Mouse (Mus musculus): Measurements from ENCODE around the gene Hibadh.

Gene Hibadh

GRCm38 (mm10) chr6:52638471-52639185, 1.6 kb downstream of the Hibadh start:
- DNase-seq (ENCODE audit: low spot score) = no peak

DNA sequence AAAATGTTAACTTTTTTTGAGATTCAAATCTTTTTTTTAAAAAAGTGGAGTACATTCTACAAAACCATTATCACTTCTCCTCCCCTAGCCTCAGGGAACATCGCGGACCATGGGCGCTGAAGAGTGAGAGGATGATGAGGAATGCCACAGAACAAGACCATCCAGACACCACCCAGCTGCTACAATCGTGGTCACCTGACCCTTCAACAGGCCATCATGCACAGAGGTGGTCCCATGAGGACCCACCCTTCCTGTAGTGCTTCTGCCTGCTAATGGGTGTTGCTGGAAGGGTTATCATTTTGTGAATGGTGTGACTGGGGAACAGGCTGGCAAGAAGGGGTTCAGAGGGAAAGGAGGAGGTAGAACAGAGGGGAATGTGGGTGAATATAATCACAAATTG, 2.9 kb downstream of the Hibadh start:
- no peak for DNase-seq (ENCODE audit: low spot score)

- no peak for DNase-seq (ENCODE audit: low spot score)
These were observed 4.8 kb downstream of the Hibadh start for GRCm38 (mm10) chr6:52635395-52635794.

- DNase-seq (ENCODE audit: low spot score) = no peak
These were observed 9.6 kb downstream of the Hibadh start for GRCm38 (mm10) chr6:52630625-52631024.

- DNase-seq (ENCODE audit: low spot score) = no peak
These were observed 11.0 kb downstream of the Hibadh start for GRCm38 (mm10) chr6:52629180-52629579.

- no peak for DNase-seq (ENCODE audit: low spot score)
These were observed 13.5 kb downstream of the Hibadh start for GRCm38 (mm10) chr6:52626735-52627134.

DNA sequence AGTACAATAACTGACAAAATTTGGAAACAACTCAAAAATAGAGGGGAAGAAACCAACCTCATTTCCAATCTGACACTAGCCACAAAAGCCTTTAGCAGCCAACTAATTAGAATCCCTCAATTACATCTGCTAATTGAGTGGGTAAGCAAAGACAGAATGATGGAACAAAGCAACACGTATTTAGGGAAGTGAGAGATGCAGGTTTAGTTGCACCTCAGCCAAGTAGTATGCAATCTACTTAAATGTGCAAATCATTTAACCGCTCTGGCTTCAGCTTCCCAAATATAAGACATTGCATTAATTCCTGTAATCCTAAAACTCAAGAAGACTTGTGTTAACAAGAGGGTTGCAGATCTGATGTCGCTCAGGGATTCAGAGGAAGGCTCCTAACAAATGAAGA, 16.4 kb downstream of the Hibadh start:
- no peak for DNase-seq (ENCODE audit: low spot score)

DNA sequence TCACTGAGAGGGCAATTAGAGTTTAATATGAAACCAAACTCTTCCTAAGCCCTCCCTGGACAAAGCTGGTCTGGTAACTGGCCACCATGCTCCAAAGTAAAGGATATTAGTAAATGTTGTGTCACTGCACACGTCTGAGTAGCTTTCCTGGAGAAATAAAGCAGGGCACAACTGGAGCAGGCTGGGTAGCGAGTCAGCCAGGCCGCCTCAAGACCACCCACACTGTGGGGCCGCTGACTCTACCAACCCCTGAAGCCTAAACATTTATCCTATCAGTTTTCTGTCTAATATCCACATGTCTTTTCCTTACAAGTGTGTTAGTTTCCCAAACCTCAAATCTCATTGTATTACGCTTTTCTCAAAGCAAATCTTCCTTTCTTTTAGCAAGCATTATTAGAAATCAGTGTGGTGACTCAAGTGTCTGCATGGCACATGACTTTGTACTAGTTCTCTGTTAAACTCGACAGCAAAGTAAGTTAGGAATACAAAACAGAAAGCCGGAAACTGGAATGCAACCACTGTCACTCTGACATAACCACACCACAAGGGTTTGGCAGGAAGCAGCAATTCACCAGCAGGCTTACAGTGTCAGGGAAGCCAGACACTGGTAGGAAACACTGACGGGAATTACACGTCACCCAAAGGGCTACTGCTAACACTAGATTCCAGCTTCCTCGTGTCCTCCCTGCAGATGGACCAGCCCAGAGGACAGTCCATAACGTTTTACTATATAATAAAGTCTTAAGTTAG, 18.3 kb downstream of the Hibadh start:
- no peak for DNase-seq (ENCODE audit: low spot score)

GRCm38 (mm10) chr6:52620090-52620489, 20.1 kb downstream of the Hibadh start:
- no peak for DNase-seq (ENCODE audit: low spot score)

GRCm38 (mm10) chr6:52609626-52610352, 30.4 kb downstream of the Hibadh start:
- no peak for DNase-seq (ENCODE audit: low spot score)

GRCm38 (mm10) chr6:52608121-52608520, 32.1 kb downstream of the Hibadh start:
- DNase-seq (ENCODE audit: low spot score) = no peak

DNA sequence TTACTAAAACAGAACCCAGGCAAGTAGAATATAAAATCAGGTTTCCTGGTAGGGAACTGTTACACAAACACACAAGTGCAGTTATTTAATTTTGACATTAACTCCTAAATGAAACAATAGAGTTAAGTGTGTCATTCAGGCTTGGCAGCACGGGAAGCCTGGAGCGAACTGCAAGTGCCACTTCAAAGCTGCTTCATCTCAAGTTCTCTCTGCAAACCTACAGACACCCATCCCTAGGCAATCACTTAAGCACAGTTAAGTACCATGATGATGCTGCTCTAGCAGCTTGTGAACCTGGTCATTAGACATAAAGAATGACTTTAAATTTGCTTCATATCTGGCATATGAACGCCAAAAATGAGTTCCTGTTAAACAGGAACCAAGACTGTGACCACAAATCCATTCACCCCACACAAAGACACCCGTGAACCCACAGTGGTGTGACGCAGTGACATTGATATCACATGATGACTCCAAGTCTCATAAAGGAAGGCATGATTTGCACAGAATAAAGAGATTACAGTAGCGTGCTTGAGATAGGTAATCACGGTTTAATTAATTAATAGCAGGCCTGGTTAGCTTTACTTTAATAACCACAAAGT, 33.3 kb downstream of the Hibadh start:
- DNase-seq (ENCODE audit: low spot score) = no peak

- DNase-seq (ENCODE audit: low spot score) = no peak
These were observed 38.2 kb downstream of the Hibadh start for GRCm38 (mm10) chr6:52601706-52602642.

GRCm38 (mm10) chr6:52601117-52601516, 39.1 kb downstream of the Hibadh start:
- DNase-seq (ENCODE audit: low spot score) = no peak

DNA sequence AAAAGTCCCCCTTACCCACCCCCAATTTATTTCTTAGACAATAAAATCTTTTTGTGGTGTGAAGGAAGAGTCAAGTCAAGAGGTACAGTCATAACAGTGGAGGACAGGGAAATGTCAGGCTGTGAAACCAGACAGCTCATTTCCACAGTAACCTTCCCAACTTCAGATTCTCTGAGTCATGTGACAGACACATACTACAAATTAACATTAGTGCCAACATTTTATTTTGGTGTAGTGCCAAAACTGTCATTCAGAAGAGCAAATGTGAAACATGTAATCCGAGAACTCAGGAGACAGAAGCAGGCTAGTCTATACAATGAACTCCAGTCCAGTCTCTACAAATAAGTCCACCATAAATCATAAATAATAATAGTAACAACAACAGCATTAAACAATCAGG, 45.4 kb downstream of the Hibadh start:
- DNase-seq (ENCODE audit: low spot score) = no peak

DNA sequence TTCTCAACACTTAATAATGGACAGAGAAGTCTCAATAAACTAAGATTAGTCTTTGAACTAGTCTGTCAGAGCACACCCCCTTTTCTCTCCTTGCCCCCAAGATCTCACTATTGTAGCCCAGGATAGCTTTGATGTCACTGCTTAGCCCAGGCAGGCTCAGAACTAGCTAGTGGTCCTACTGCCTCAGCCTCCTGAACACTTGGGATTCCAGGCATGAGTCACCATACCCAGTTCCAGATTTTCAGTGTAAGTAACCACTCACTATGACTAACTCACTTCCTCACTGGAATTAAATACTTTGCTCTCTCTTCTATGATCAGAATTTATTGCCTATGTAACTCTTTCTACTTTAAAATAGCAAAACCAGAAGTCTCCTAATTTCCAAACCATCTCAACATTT, 53.6 kb downstream of the Hibadh start:
- no peak for DNase-seq (ENCODE audit: low spot score)

GRCm38 (mm10) chr6:52584383-52584782, 55.8 kb downstream of the Hibadh start:
- DNase-seq (ENCODE audit: low spot score) = no peak

DNA sequence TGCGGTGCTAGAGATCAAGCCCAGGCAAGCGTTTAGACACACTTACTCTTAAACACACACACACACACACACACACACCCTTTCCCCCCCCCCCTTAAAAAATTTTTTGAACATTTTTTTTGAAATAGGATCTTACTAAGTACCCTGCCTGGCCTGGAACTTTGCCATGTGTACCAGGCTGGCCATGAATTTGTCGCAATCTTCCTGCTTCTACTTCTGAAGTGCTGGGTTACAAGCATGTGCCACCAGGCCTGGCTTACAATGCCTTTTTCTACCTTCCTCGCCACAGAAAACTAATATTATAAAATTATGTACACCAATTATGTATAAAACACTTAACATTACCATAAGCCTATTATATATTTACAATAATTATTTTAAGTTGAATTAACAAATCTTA, 59.1 kb downstream of the Hibadh start:
- no peak for DNase-seq (ENCODE audit: low spot score)

- no peak for DNase-seq (ENCODE audit: low spot score)
These were observed 61.9 kb downstream of the Hibadh start for GRCm38 (mm10) chr6:52578322-52578721.

GRCm38 (mm10) chr6:52577270-52577669, 62.9 kb downstream of the Hibadh start:
- DNase-seq (ENCODE audit: low spot score) = no peak

- no peak for DNase-seq (ENCODE audit: low spot score)
These were observed 71.5 kb downstream of the Hibadh start for GRCm38 (mm10) chr6:52568706-52569105.

Data from spleen, adult 12 weeks (tissue).